Mouse (Mus musculus) neural tube, embryonic 11.5 days (tissue): Measurements from ENCODE around the gene Ncapd2. TPM values are rescaled to one million over a fixed set of nuclear protein-coding genes. Genes with fewer than 3 reads are reported as not detected.
A peak's percentile ranks its signal among the peaks of the same experiment; 100 is the strongest.

Source experiments
- ATAC-seq: fragments of 200-750 bp; cut with Nextera tagmentation; 2 replicates; pipeline ENCODE4 v1.8.0; 2017; ENCODE audit warnings: moderate number of reproducible peaks, mild to moderate bottlenecking, moderate TSS enrichment, moderate library complexity; ENCODE audit not compliant: insufficient read depth, low FRiP score, low TSS enrichment
- DNase-seq: peaks from one replicate; pipeline ENCODE4 v3.0.0-alpha.2; 2015; ENCODE audit warnings: low spot score
- H3K27ac ChIP-seq: fragments of 300-500 bp; sonication (generic); 2 replicates; pipeline ENCODE4 v1.5.1; 2014; ENCODE audit warnings: low read depth, mild to moderate bottlenecking, low read length
- H3K27me3 ChIP-seq: fragments of 300-500 bp; sonication (generic); 2 replicates; pipeline ENCODE4 v1.6.1; 2014; ENCODE audit warnings: mild to moderate bottlenecking, low read length, mixed read lengths; ENCODE audit not compliant: control insufficient read depth, insufficient read depth
- H3K36me3 ChIP-seq: fragments of 300-500 bp; sonication (generic); 2 replicates; pipeline ENCODE4 v1.6.1; 2014; ENCODE audit warnings: mild to moderate bottlenecking, low read length, moderate library complexity, mixed read lengths; ENCODE audit not compliant: control insufficient read depth, insufficient read depth
- H3K4me1 ChIP-seq: fragments of 300-500 bp; sonication (generic); 2 replicates; pipeline ENCODE4 v1.6.1; 2014; ENCODE audit warnings: low read length, mixed read lengths; ENCODE audit not compliant: control insufficient read depth, insufficient read depth
- H3K4me2 ChIP-seq: fragments of 300-500 bp; sonication (generic); 2 replicates; pipeline ENCODE4 v1.6.1; 2014; ENCODE audit warnings: low read depth, mild to moderate bottlenecking, moderate library complexity
- H3K4me3 ChIP-seq: fragments of 300-500 bp; sonication (generic); 2 replicates; pipeline ENCODE4 v1.5.1; 2014; ENCODE audit warnings: low read depth, low read length
- H3K9ac ChIP-seq: fragments of 300-500 bp; sonication (generic); 2 replicates; pipeline ENCODE4 v1.6.1; 2014; ENCODE audit warnings: mild to moderate bottlenecking, low read length
- H3K9me3 ChIP-seq: fragments of 300-500 bp; sonication (generic); 2 replicates; pipeline ENCODE4 v1.6.1; 2016; ENCODE audit warnings: low read length; ENCODE audit not compliant: control insufficient read depth
- WGBS: fragments of 180-500 bp; shearing (Covaris S2); extraction: QIAGEN DNeasy Blood & Tissue Kit; methylation state at CpG from one replicate; pipeline ENCODE4 v1.1.7; 2014; 5-methylcytosine and 5-hydroxymethylcytosine counted together
- polyA plus RNA-seq: library from polyadenylated mRNA; unstranded; fragments of >200 nt; fragmentation: Nextera tagmentation; extraction: Ambion mirVana; gene quantifications from 2 replicates; pipeline ENCODE4 v1.2.1, GENCODE M21; 2014

Gene Ncapd2
- polyA plus RNA-seq, 1 experiment from 2014 or later = 137 TPM

DNA sequence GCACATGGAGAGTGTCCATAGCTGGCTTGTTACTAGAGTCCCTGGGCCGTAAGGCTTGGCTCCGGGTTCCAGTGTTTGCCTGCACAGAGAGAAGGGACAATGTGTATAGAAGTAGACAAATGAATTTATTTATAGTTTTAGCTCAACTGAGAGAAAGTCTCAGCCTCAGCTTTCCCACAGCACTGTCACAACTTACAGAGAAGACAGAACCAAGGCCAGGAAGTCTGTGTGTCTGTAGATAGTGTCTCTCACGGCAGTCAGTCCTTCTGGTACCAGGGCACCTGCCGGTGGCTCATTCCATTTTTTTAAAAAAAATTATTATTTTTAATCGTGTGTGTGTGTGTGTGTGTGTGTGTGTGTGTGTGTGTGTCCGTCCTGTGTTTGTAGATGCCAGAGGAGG lies 41.0 kb upstream of the Ncapd2 start:
- Histone ChIP-seq H3K9ac (no peak overlapping the region), H3K27ac (no peak overlapping the region), H3K4me3 (no peak overlapping the region), H3K9me3 (no peaks in the 10 kb centered on the region), H3K27me3 (no peaks in the 10 kb centered on the region), H3K4me2 (no peak overlapping the region), H3K4me1 (no peaks in the 10 kb centered on the region), H3K36me3 (no peaks in the 10 kb centered on the region)
- WGBS = 86% methylated on average over 6 of the region's 6 CpGs
- no peak for ATAC-seq
- no peak for DNase-seq

DNA sequence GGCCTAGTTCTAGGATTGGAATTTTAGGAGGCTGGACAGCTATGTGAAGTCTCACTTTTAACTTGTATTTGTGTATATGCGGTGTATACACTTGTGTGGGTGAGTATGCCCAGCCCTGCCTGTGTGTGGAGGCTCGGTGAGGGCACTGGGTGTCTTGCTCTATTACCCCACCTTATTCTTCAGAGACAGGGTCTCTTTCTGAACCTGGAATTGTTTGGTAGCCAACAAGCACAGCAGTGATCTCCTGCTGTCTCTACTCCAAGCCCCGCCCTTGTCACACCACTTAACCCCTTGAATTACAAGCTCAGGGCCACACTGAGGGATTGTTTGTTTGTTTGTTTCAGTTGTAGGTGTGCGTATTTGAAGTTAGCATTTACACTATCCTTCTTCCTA lies 40.5 kb upstream of the Ncapd2 start:
- H3K27ac ChIP-seq = no peak overlapping the region

DNA sequence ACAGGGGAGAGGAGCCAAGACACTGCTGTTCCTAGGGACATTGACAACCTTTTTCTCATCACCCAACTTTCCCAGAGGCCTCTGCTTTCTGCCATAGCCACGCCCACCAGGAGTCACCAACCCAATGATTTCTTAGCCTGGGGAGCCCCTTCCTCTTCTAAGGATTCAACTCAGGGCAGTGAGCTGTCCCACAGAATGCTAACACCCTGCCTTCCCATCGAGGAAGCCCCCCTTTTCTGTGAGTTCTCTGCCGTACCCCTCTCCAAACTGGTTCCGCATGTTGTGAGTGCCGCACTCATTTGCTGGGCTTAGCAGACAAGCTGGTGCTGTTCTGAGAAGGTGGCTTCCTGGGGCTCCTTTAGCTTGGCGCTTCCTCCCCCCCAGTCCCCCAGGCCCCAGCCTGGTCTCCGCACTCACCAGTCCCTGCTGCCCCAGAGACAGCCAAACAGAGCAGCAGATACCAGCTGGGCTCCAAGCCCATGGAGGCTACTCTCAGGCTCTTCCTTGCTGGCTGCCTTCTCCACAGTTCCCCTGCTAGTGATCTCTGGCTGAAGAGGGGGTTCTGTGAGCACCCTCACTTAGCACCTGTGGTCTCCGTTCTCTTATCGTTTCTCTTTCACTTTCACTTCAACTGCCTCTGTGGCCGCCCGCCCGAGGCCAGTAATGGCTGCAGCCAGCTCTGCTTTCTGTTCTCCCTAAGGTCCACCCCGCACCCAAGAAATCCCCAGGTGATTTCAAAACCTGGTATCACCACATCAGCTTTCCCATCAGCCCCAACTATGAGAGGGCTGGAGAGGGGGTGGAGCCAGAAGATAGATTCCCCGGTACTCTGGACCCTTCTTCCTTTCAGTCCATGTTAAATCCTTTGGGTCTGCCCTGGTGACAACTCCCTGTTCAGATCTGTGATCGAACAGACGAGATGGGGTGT lies 39.9 kb upstream of the Ncapd2 start, which contains the start of gene Tapbpl:
Tapbpl (minus strand) TSS at position 744 of the 928 bp plus-strand sequence.
- H3K4me1 ChIP-seq = no peaks in the 10 kb centered on the region
- no peak within 1 kb of the TSS for H3K27ac ChIP-seq
- peak; percentile 64 for DNase-seq
- H3K36me3 ChIP-seq = no peaks in the 10 kb centered on the region
- H3K9me3 ChIP-seq = no peaks in the 10 kb centered on the region
- WGBS = 9% methylated on average over 16 of the region's 16 CpGs
- peak within 1 kb of the TSS; percentile 32 for H3K4me3 ChIP-seq
- ATAC-seq = peak; percentile 63
- peak within 1 kb of the TSS; percentile 68 for H3K9ac ChIP-seq
- peak within 1 kb of the TSS; percentile 54 for H3K4me2 ChIP-seq
- H3K27me3 ChIP-seq = no peaks in the 10 kb centered on the region

More for the DNA sequence above, 40.5 kb upstream of the Ncapd2 start:
- no peaks in the 10 kb centered on the region for H3K4me1 ChIP-seq
- DNase-seq (no peak), ATAC-seq (0 out of 2 replicates have a peak, but pooled peaks have one; percentile 2)
- H3K36me3 ChIP-seq = no peaks in the 10 kb centered on the region
- no peaks in the 10 kb centered on the region for H3K27me3 ChIP-seq
- H3K4me2 ChIP-seq = peak overlapping the region; percentile 54
- peak overlapping the region; percentile 32; the same call in 1 of the 2 replicates for H3K4me3 ChIP-seq
- peak overlapping the region; percentile 68 for H3K9ac ChIP-seq
- no peaks in the 10 kb centered on the region for H3K9me3 ChIP-seq
- WGBS = 60% methylated on average over 4 of the region's 4 CpGs

DNA sequence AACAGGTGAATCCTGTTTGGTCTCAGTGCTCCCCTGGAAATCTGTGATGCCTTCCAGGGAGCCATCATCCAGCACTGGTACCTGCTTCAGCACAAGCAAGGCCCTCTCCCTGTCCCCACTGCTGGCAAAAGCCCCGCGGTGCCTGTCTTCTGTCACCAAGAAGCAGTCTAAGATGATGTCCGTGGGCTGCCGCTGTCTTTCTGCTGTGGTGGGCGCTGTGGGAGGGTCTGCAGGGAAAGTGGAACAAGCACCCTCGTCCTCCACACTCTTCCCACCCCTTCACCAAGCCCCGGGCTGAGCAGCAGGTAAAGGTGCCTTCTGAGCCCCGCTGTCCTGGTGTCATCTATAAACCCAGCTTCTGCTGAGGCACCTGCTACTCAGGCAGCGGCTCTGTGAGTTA lies 39.1 kb upstream of the Ncapd2 start:
- H3K4me2 ChIP-seq = no peak overlapping the region
- H3K4me3 ChIP-seq = no peak overlapping the region
- H3K27me3 ChIP-seq = no peaks in the 10 kb centered on the region
- H3K9me3 ChIP-seq = no peaks in the 10 kb centered on the region
- H3K9ac ChIP-seq = 0 out of 2 replicates have a peak overlapping the region, but pooled peaks have one; percentile 6
- H3K36me3 ChIP-seq = no peaks in the 10 kb centered on the region
- no peak overlapping the region for H3K27ac ChIP-seq
- no peaks in the 10 kb centered on the region for H3K4me1 ChIP-seq
- ATAC-seq (no peak), DNase-seq (no peak)
- 66% methylated on average over 9 of the region's 9 CpGs for WGBS

DNA sequence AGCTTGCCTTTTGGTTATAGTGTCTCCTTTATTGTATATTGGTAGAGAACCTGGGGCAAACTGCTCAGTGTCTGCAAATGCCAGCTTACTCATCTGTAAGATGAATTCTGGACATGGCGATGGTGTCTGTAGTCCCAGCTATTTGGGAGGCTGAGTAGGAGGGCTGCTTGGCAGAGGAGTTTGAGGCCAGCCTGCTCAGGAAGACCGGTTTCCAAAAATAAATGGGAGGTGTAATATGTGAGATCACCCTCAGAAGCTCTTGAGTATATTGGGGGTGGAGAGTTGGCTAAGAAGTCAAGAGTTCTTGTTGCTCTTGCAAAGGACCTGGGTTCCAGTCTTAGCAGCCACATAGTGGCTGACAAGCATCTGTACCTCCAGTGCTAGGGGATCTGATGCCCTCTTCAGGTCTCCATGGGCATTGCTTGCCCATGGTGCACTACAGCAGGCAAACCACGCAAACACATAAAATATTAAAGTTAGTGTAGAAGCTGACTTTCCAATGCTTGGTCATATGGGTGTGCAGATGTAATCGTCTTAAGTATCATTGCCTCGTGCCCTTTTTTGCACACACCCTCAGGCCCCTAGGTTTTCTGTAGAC lies 34.1 kb upstream of the Ncapd2 start:
- Histone ChIP-seq H3K36me3 (no peaks in the 10 kb centered on the region), H3K27me3 (no peaks in the 10 kb centered on the region), H3K9me3 (no peaks in the 10 kb centered on the region), H3K27ac (no peak overlapping the region), H3K4me2 (no peak overlapping the region), H3K9ac (no peak overlapping the region), H3K4me3 (no peak overlapping the region), H3K4me1 (no peaks in the 10 kb centered on the region)
- ATAC-seq (no peak), DNase-seq (no peak)
- WGBS = 81% methylated on average over 5 of the region's 5 CpGs

DNA sequence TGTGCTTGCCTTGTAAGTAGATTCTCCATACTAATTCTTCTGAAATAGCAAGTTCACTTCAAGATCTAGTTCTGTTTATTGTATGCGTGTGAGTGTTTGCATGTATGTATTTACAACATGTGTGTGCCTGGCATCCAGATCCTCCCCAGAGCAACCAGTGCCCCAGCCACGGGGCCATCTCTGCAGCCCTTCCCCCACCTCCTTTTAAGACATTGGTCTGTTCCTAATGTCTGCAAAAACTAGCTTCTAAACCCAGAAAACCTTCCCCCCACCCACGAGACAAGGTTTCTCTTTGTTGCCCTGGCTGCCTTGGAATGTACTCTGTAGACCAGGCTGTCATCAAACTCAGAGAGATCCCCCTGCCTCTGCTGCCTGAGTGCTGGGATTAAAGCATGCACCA lies 31.1 kb upstream of the Ncapd2 start:
- Histone ChIP-seq H3K4me3 (no peak overlapping the region), H3K27ac (no peak overlapping the region), H3K9me3 (no peaks in the 10 kb centered on the region), H3K9ac (no peak overlapping the region), H3K36me3 (no peaks in the 10 kb centered on the region), H3K4me1 (no peaks in the 10 kb centered on the region), H3K4me2 (no peak overlapping the region), H3K27me3 (no peaks in the 10 kb centered on the region)
- ATAC-seq (no peak), DNase-seq (no peak)
- 81% methylated on average over 3 of the region's 3 CpGs for WGBS

DNA sequence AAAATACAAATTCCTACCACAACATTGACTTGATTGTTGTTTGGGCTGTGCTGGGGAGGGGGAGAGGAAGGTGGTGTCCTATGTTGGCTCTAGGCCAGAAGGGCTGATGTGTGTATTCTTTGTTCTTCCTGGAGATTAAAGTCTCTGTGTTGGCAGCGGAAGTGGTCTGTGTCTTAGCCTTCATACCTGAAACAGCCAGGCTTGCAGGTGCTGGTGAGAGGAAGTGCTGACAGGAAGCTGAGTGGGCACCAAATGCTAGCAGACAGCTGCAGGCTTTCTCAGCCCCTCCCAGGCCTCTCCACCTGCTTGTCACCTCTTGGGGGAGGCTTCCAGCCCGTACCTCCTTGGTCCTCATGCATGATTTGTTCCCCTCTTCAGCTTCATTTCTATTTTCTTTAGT lies 30.6 kb upstream of the Ncapd2 start:
- H3K9ac ChIP-seq = no peak overlapping the region
- H3K36me3 ChIP-seq = no peaks in the 10 kb centered on the region
- ATAC-seq = no peak
- no peaks in the 10 kb centered on the region for H3K27me3 ChIP-seq
- no peak overlapping the region for H3K4me2 ChIP-seq
- no peaks in the 10 kb centered on the region for H3K9me3 ChIP-seq
- no peaks in the 10 kb centered on the region for H3K4me1 ChIP-seq
- no peak overlapping the region for H3K27ac ChIP-seq
- 83% methylated on average over 2 of the region's 2 CpGs for WGBS
- no peak overlapping the region for H3K4me3 ChIP-seq
- DNase-seq = no peak

DNA sequence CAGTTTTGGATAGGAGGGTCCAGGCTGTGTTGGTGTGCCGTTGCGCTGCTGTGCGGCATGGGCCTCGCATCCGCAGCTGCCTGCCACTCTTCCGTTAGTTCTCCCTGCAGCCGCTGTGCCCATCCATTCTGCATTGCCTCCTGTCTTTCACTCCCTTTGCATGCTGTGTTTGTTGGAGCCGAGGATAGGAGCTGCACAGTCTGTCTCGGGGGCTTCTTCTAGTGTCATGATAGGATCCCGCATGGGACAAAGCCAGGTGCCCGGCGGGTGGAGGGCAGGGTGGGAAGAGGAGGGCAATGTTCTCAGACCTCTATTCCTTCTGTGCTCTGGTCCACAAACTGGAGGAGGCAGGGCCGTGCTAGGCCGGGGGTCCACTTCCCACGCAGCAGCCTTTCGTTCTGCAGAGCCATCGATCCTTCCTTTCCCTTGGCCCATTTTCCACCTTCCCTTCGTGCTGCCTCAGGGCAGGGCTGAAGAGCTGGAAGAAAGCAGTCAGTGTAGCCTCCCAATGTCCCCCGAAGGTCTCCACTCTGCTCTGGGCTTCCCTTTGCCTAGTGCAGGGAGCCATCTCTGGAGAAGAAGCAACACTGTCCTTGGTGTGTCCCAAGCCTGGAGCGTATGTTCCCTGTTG lies 29.7 kb upstream of the Ncapd2 start:
- ATAC-seq (no peak), DNase-seq (no peak)
- H3K9me3 ChIP-seq = no peaks in the 10 kb centered on the region
- H3K27me3 ChIP-seq = no peaks in the 10 kb centered on the region
- no peak overlapping the region for H3K9ac ChIP-seq
- H3K36me3 ChIP-seq = no peaks in the 10 kb centered on the region
- H3K4me3 ChIP-seq = no peak overlapping the region
- no peak overlapping the region for H3K27ac ChIP-seq
- no peaks in the 10 kb centered on the region; the same call in 1 of the 2 replicates for H3K4me1 ChIP-seq
- WGBS = 91% methylated on average over 20 of the region's 20 CpGs
- H3K4me2 ChIP-seq = no peak overlapping the region
